Mouse (Mus musculus) liver, embryonic 13.5 days (tissue): ENCODE results near the gene Elp4. TPM values are rescaled to one million over a fixed set of nuclear protein-coding genes. Genes with fewer than 3 reads are reported as not detected.

Experiments used
- ATAC-seq: fragments of 200-750 bp; cut with Nextera tagmentation; 2 replicates; pipeline ENCODE4 v1.8.0; 2017; ENCODE audit warnings: low read depth, mild to moderate bottlenecking, moderate number of reproducible peaks, moderate library complexity
- DNase-seq: peaks from one replicate; pipeline ENCODE4 v3.0.0; 2022
- H3K27ac ChIP-seq: fragments of 300-500 bp; sonication (generic); 2 replicates; pipeline ENCODE4 v1.5.1; 2015; ENCODE audit warnings: moderate library complexity, mild to moderate bottlenecking, inconsistent platforms
- H3K27me3 ChIP-seq: fragments of 300-500 bp; sonication (generic); 2 replicates; pipeline ENCODE4 v1.6.1; 2015; ENCODE audit warnings: mild to moderate bottlenecking, inconsistent platforms
- H3K36me3 ChIP-seq: fragments of 300-500 bp; sonication (generic); 2 replicates; pipeline ENCODE4 v1.6.1; 2015; ENCODE audit warnings: mild to moderate bottlenecking, inconsistent platforms
- H3K4me1 ChIP-seq: fragments of 300-500 bp; sonication (generic); replicated peaks from 2 replicates; pipeline ENCODE4 v1.6.1; 2015; ENCODE audit warnings: inconsistent platforms
- H3K4me2 ChIP-seq: fragments of 300-500 bp; sonication (generic); 2 replicates; pipeline ENCODE4 v1.6.1; 2015; ENCODE audit warnings: inconsistent platforms, mild to moderate bottlenecking, moderate library complexity
- H3K4me3 ChIP-seq: fragments of 300-500 bp; sonication (generic); replicated peaks from 2 replicates; pipeline ENCODE4 v1.5.1; 2015; ENCODE audit warnings: mild to moderate bottlenecking, inconsistent platforms
- H3K9ac ChIP-seq: fragments of 300-500 bp; sonication (generic); 2 replicates; pipeline ENCODE4 v1.6.1; 2015; ENCODE audit warnings: mild to moderate bottlenecking, inconsistent platforms
- H3K9me3 ChIP-seq: fragments of 300-500 bp; sonication (generic); replicated peaks from 2 replicates; pipeline ENCODE4 v1.6.1; 2016; ENCODE audit warnings: inconsistent platforms
- WGBS: fragments of 180-500 bp; shearing (Covaris S2); methylation state at CpG from one replicate; pipeline ENCODE4 v1.1.7; 2015; ENCODE audit not compliant: insufficient replicate concordance; 5-methylcytosine and 5-hydroxymethylcytosine counted together
- polyA plus RNA-seq: library from polyadenylated mRNA; unstranded; fragments of >200 nt; fragmentation: Nextera tagmentation; extraction: Ambion mirVana; gene quantifications from 2 replicates; pipeline ENCODE4 v1.2.1, GENCODE M21; 2015

Elp4 gene
- polyA plus RNA-seq, 1 experiment from 2014 or later, result 19.7 TPM

DNA sequence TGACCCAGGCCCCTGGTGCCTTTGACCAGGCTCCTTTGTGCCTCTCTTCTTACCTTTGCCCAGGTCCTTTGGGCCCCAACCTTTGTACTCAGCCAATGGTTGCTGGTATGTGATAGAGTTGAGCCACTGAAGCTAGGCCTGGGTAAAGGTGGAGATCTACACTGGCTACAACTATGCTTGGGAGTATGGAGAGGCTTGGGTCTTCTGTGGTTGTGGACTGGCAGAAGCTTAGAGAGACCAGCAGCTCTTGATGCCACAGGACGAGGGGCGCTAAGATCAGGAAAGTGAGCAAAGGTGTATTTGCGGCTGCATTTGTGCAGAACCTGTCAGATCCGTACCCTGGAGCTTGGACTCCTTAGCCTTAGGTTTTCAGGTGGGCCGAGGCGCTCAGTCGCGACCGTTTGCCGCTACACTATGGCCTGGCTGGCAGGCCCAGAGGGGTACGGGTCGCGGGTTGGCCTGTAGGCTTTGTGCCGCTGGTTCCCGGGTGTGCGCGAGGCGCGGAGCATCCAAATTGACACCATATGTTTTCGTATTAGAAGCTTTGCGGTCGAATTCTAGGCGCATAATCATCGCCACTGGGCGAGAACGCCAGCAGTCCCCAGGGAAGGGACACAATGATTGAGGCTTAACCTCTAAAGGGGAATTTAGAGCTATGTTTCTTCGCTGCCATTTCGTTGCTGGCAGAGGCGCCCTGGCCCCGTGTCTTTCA lies 223.2 kb downstream of the Elp4 start:
- 2% methylated on average over 30 of the region's 30 CpGs for WGBS
- Histone ChIP-seq H3K36me3 (no peaks in the 10 kb centered on the region), H3K27ac (no peak overlapping the region), H3K4me1 (peaks cover 15% of the 10 kb centered on the region), H3K27me3 (peaks cover 97% of the 10 kb centered on the region), H3K4me2 (no peak overlapping the region), H3K9me3 (no peaks in the 10 kb centered on the region), H3K9ac (no peak overlapping the region), H3K4me3 (no peak overlapping the region)
- DNase-seq (no peak), ATAC-seq (no peak)

DNA sequence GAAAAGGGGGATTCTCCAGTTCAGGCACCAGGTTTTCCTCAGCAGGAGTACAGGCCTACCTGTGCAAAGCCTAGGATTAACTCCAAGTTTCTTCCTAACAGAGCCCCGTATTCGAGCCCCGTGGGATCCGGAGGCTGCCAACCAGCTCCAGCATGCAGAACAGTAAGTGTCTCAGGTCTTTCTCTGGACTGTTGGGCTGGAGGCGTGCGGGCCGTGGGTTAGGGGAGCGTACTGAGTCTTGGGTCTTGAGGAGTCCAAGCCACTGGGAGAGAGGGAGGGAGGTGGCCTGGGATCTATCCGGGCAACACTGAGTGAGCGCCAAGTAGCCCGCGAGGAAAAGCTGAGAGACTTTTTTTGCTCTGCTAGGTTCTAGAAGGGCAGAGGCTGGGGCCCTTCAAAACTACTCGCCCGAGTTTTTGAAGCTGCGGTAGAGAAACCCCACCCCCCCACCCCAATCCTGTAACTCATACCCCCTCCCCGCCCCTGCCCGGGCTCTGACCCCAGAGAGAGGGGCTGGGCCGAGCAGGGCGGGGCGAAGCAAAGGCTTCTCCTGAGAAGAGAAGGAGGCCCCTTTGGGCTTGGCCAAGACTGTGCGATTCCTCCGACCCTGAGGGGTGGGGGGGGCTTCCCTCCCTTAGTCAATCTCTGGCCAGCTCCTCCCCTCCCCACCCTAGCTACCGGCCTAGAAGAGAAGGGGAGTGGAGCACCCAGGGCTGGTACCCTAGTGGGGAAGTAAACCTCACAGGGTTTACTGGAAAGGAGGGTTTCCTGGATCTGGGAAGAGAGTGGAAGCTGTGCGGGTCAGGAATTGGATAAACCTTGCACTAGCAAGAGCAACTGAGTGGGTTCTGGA lies 224.0 kb downstream of the Elp4 start:
- Histone ChIP-seq H3K4me1 (peaks cover 23% of the 10 kb centered on the region), H3K4me2 (no peak overlapping the region), H3K27ac (no peak overlapping the region), H3K36me3 (no peaks in the 10 kb centered on the region), H3K9ac (no peak overlapping the region), H3K9me3 (no peaks in the 10 kb centered on the region), H3K4me3 (no peak overlapping the region), H3K27me3 (peaks cover 97% of the 10 kb centered on the region)
- DNase-seq, result no peak
- no peak for ATAC-seq
- 5% methylated on average over 24 of the region's 24 CpGs for WGBS

- Histone ChIP-seq H3K9ac (no peak overlapping the region), H3K4me2 (no peak overlapping the region), H3K36me3 (no peaks in the 10 kb centered on the region), H3K27me3 (peaks cover 99% of the 10 kb centered on the region), H3K27ac (no peak overlapping the region), H3K9me3 (no peaks in the 10 kb centered on the region), H3K4me3 (no peak overlapping the region), H3K4me1 (peaks cover 33% of the 10 kb centered on the region)
- ATAC-seq (no peak), DNase-seq (no peak)
- 0% methylated on average over 2 of the region's 2 CpGs for WGBS
These were observed 225.0 kb downstream of the Elp4 start for GRCm38 (mm10) chr2:105679331-105679730.

- WGBS, result 4% methylated on average over 7 of the region's 7 CpGs
- H3K9ac ChIP-seq, result no peak overlapping the region
- H3K9me3 ChIP-seq, result no peaks in the 10 kb centered on the region
- no peak overlapping the region for H3K27ac ChIP-seq
- no peak for DNase-seq
- peaks cover 99% of the 10 kb centered on the region for H3K27me3 ChIP-seq
- H3K4me3 ChIP-seq, result no peak overlapping the region
- no peak overlapping the region for H3K4me2 ChIP-seq
- H3K4me1 ChIP-seq, result peaks cover 37% of the 10 kb centered on the region
- no peak for ATAC-seq
- H3K36me3 ChIP-seq, result no peaks in the 10 kb centered on the region
These were observed 225.5 kb downstream of the Elp4 start for GRCm38 (mm10) chr2:105678880-105679321.

DNA sequence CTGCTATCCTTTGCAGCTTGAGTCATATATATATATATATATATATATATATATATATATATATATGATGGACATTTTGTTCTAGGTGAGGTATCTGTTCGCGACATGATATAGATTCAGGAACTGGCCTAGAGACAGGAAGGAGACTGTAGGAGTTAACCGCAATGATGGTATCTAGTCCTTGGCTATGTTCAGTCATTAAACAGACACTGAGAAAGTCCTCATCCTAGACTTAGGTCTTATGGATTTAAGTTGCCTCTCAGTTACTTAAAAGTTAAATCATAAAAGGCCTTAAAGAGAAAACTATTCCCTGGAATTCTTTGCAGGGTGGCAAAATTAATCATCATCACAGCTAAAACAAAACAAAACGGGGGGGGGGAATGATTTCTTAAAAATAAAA lies 226.1 kb downstream of the Elp4 start:
- ATAC-seq, result no peak
- WGBS, result 4% methylated on average over 4 of the region's 4 CpGs
- Histone ChIP-seq H3K4me2 (no peak overlapping the region), H3K36me3 (no peaks in the 10 kb centered on the region), H3K9ac (no peak overlapping the region), H3K27me3 (peaks cover 100% of the 10 kb centered on the region), H3K4me3 (no peak overlapping the region), H3K27ac (no peak overlapping the region), H3K4me1 (peaks cover 38% of the 10 kb centered on the region), H3K9me3 (no peaks in the 10 kb centered on the region)
- no peak for DNase-seq

DNA sequence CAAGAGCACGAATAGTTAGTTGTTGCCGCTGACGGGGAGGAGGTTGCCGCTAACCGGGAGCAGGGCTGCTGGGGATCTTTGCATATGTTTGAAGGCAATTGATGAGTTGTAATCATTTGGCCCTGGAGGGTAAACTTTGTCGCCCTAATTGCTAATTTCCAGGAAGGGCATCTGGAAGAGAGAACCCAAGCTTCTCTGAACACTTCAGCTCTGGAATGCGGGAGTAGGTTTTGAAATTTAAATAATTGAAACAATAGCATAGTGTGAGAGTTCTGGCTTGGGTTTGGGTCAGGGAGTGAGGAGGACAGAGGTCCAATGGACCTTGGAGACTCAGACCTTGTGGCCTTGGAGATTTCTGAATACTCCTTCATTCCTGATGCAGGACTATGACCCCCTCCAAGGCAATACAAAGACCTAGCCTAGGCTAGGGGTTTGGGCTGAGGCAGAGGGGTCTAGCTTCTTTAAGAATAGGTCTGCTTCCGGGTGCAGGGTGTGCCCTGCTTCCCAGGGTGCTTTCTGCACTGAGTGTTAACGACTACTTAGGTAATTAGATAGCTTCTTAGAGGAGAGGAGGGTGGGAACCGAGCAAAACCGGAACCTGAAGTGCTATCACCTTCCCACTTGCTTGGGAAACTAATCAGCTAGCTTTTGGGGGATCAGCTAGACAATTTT lies 226.8 kb downstream of the Elp4 start:
- Histone ChIP-seq H3K36me3 (no peaks in the 10 kb centered on the region), H3K4me1 (peaks cover 37% of the 10 kb centered on the region), H3K27ac (no peak overlapping the region), H3K9ac (no peak overlapping the region), H3K4me2 (no peak overlapping the region), H3K9me3 (no peaks in the 10 kb centered on the region), H3K4me3 (no peak overlapping the region), H3K27me3 (peaks cover 100% of the 10 kb centered on the region)
- WGBS, result 2% methylated on average over 11 of the region's 11 CpGs
- DNase-seq, result no peak
- no peak for ATAC-seq

- Histone ChIP-seq H3K9me3 (no peaks in the 10 kb centered on the region), H3K9ac (no peak overlapping the region), H3K4me1 (peaks cover 31% of the 10 kb centered on the region), H3K27me3 (peaks cover 100% of the 10 kb centered on the region), H3K27ac (no peak overlapping the region), H3K4me3 (no peak overlapping the region), H3K4me2 (no peak overlapping the region), H3K36me3 (no peaks in the 10 kb centered on the region)
- ATAC-seq (no peak), DNase-seq (no peak)
- WGBS, result 2% methylated on average over 11 of the region's 11 CpGs
These were observed 227.4 kb downstream of the Elp4 start for GRCm38 (mm10) chr2:105676909-105677433.

DNA sequence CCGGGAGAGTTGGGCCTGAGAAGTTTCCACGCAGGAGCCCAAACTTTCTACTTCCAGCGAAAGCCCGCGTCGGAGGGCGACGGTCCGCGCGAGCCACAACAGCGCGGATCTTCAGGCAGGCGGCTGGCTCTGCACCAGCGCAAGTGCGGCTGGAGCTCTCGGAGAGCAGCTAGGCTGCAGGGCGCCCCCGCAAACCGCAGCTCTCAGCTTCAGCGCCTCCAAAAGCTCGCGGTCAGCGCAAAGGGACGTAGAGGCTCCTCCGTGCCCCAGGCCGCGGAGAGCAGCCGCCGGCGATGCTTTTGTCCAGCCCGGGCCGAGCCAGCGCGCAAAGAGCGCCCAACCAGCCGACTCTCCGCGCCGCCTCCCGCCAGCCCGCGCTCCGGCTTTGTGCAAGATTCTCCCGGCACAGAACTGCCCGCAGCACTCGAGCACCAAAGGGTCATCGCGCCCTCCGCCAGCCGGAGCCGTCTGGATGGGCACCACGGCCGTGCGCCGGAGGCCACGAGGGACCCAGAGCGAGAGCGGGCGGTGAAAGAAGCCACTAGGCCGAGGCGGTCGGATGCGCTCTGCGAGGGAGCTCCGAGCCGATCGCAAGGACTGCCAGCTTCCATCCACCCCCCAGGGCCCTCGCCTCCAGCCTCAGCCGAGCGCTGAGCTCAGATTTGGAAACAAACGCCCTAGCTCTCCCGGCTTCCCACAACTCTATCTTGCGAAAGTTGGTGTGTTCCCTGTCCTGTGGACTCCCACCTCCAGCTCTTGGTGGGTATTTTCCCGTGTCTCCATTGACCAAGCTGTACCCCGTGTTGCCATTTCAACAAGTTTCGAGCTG lies 228.1 kb downstream of the Elp4 start:
- under 1% methylated on average over 77 of the region's 77 CpGs for WGBS
- no peak for DNase-seq
- no peak overlapping the region for H3K27ac ChIP-seq
- peaks cover 28% of the 10 kb centered on the region for H3K4me1 ChIP-seq
- H3K4me2 ChIP-seq, result peak overlapping the region; percentile 51
- H3K4me3 ChIP-seq, result peak overlapping the region; percentile 41
- no peaks in the 10 kb centered on the region for H3K36me3 ChIP-seq
- peaks cover 100% of the 10 kb centered on the region for H3K27me3 ChIP-seq
- H3K9ac ChIP-seq, result no peak overlapping the region
- no peak for ATAC-seq
- no peaks in the 10 kb centered on the region for H3K9me3 ChIP-seq

- Histone ChIP-seq H3K27me3 (peaks cover 100% of the 10 kb centered on the region), H3K4me1 (peaks cover 26% of the 10 kb centered on the region), H3K9ac (no peak overlapping the region), H3K36me3 (no peaks in the 10 kb centered on the region), H3K4me3 (peak overlapping the region; percentile 41), H3K9me3 (no peaks in the 10 kb centered on the region), H3K27ac (no peak overlapping the region), H3K4me2 (peak overlapping the region; percentile 59)
- under 1% methylated on average over 11 of the region's 11 CpGs for WGBS
- ATAC-seq, result no peak
- DNase-seq, result no peak
These were observed 228.7 kb downstream of the Elp4 start for GRCm38 (mm10) chr2:105675730-105676079.

- peak; percentile 68 for ATAC-seq
- H3K27ac ChIP-seq, result no peak overlapping the region
- H3K9ac ChIP-seq, result no peak overlapping the region
- WGBS, result under 1% methylated on average over 49 of the region's 49 CpGs
- peak; percentile 37 for DNase-seq
- H3K36me3 ChIP-seq, result no peaks in the 10 kb centered on the region
- peak overlapping the region; percentile 41 for H3K4me3 ChIP-seq
- peaks cover 26% of the 10 kb centered on the region for H3K4me1 ChIP-seq
- H3K4me2 ChIP-seq, result peak overlapping the region; percentile 59
- peaks cover 100% of the 10 kb centered on the region for H3K27me3 ChIP-seq
- H3K9me3 ChIP-seq, result no peaks in the 10 kb centered on the region
These were observed 229.3 kb downstream of the Elp4 start for GRCm38 (mm10) chr2:105674875-105675729.
